Mouse (Mus musculus): ENCODE results near the gene Gad1. TPM values are rescaled to one million over a fixed set of nuclear protein-coding genes. Genes with fewer than 3 reads are reported as not detected.

Gad1 gene
- polyA plus RNA-seq, 1 experiment, result 0.69 TPM

DNA sequence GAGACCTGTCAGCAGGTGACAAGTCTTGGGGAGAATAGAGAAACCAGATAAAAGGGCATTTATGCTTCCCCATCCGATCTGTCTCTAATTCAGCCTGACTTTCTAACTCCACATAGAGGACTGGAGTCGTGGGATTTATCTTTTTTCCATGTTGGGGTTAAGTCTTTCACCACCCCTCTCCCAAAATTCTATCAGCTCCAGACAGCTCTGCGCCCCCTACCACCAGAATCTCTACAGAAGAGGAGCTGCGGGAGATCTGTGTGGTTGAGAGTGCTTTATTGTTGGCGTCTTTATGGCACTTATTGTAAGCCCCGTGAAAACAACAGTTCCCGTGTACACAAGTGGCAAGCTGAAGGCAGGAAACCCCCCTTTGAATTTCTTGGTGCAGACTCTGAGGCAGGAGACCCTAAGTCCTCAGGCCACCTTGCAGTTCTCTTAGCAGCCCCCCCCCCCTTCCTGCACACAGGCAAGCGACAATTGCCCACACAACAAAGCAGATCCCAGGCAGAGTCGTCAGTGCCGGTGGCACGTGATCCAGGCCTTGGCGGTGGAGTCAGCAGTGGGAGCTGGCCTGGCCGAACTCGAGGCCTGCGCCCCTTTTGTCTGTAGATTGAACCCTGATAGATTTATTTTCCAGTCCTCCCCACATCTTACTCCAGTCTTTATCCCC, 11.9 kb downstream of the Gad1 start:
- H3K27ac ChIP-seq (ENCODE audit: control insufficient read depth, insufficient read depth, low read depth, low read length), result no peak overlapping the region
- H3K4me3 ChIP-seq (ENCODE audit: control insufficient read depth, low read depth, low read length), result no peak overlapping the region
- peaks cover 3% of the 10 kb centered on the region for H3K27me3 ChIP-seq (ENCODE audit: control insufficient read depth, insufficient read depth, low read length)
- peaks cover 19% of the 10 kb centered on the region for H3K4me1 ChIP-seq (ENCODE audit: control insufficient read depth, insufficient read depth, low read length)
- no peaks in the 10 kb centered on the region for H3K36me3 ChIP-seq (ENCODE audit: control insufficient read depth, insufficient read depth, low read length)
- no peak for TF ChIP-seq POLR2A (IDR thresholded peaks at IDR 0.05; ENCODE audit: control insufficient read depth, low read depth, low read length)
- no peak for TF ChIP-seq CTCF (IDR thresholded peaks at IDR 0.05; ENCODE audit: control insufficient read depth, insufficient read depth, insufficient replicate concordance, low read depth, low read length)

DNA sequence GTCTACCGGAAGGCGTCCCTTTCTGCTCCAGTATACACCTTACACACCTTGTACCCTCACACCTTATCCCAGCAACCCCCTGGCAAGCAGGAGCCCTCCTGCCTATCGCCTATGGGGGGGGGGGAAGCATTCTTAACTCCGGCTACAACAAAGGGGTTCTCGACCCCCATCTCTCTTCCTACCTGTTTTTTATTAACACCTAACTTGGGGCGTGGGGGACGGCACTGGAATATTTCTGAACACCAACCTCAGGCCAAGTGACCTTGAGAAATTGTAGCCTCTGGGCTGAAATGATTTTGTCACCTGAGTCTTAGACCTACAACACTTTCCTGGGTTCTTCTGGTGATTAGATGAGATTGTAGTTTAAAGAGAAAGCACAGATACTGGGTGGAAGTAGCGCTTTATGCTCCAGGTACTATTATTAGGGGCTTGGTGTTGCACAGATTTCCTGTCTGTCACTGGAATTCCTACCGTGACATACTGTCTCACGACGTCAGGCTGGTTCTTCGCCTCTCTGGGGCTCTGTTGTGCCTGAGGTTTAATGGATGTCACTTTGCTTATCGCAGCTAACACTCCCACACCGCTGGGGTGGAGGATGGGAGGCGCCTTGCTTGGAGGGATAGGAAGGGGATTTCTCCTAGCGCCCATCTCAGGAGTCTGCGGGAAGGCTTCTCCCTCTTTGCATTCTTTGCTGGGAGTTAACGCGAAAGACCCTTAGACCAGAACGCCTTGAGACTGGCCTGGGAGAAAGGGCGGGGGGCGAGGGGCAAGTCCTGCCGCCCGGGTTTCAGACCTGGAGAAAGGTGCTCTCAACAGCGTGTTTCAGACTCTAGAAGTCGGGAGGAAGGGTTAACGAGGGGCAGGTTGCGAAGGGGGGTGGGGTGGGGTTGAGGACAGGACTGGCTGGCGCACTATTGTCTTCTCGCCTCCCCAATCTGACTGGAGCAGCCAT, 13.1 kb downstream of the Gad1 start:
- no peak overlapping the region for H3K4me3 ChIP-seq (ENCODE audit: control insufficient read depth, low read depth, low read length)
- peaks cover 19% of the 10 kb centered on the region for H3K4me1 ChIP-seq (ENCODE audit: control insufficient read depth, insufficient read depth, low read length)
- H3K27me3 ChIP-seq (ENCODE audit: control insufficient read depth, insufficient read depth, low read length), result peaks cover 2% of the 10 kb centered on the region
- TF ChIP-seq CTCF (IDR thresholded peaks at IDR 0.05; ENCODE audit: control insufficient read depth, insufficient read depth, insufficient replicate concordance, low read depth, low read length), result no peak
- TF ChIP-seq POLR2A (IDR thresholded peaks at IDR 0.05; ENCODE audit: control insufficient read depth, low read depth, low read length), result no peak
- H3K36me3 ChIP-seq (ENCODE audit: control insufficient read depth, insufficient read depth, low read length), result no peaks in the 10 kb centered on the region
- H3K27ac ChIP-seq (ENCODE audit: control insufficient read depth, insufficient read depth, low read depth, low read length), result no peak overlapping the region

DNA sequence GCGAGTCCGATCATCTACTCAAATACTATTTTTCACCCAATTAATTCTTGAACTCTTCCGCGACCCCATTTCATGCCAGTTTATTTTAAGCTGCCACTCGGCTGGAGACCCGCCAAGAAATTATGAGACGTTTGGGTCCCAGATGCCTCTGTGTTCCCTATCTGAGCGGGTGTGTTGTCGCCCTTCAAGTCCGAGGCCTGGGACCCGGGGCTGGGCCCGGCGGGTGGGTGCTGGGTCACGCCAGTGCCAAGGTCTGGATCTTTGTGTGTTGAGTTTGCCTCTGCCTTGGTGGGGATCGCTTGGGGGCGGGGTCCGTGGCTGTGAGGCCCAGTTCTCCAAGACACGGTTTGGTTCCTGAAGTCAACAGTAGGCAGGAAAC, 13.7 kb downstream of the Gad1 start:
- no peaks in the 10 kb centered on the region; the same call in none of the 2 replicates for H3K27me3 ChIP-seq (ENCODE audit: control insufficient read depth, insufficient read depth, low read length)
- no peak overlapping the region for H3K4me3 ChIP-seq (ENCODE audit: control insufficient read depth, low read depth, low read length)
- peaks cover 17% of the 10 kb centered on the region for H3K4me1 ChIP-seq (ENCODE audit: control insufficient read depth, insufficient read depth, low read length)
- TF ChIP-seq POLR2A (IDR thresholded peaks at IDR 0.05; ENCODE audit: control insufficient read depth, low read depth, low read length) (no peak), CTCF (IDR thresholded peaks at IDR 0.05; ENCODE audit: control insufficient read depth, insufficient read depth, insufficient replicate concordance, low read depth, low read length) (no peak)
- no peaks in the 10 kb centered on the region for H3K36me3 ChIP-seq (ENCODE audit: control insufficient read depth, insufficient read depth, low read length)
- H3K27ac ChIP-seq (ENCODE audit: control insufficient read depth, insufficient read depth, low read depth, low read length), result no peak overlapping the region

DNA sequence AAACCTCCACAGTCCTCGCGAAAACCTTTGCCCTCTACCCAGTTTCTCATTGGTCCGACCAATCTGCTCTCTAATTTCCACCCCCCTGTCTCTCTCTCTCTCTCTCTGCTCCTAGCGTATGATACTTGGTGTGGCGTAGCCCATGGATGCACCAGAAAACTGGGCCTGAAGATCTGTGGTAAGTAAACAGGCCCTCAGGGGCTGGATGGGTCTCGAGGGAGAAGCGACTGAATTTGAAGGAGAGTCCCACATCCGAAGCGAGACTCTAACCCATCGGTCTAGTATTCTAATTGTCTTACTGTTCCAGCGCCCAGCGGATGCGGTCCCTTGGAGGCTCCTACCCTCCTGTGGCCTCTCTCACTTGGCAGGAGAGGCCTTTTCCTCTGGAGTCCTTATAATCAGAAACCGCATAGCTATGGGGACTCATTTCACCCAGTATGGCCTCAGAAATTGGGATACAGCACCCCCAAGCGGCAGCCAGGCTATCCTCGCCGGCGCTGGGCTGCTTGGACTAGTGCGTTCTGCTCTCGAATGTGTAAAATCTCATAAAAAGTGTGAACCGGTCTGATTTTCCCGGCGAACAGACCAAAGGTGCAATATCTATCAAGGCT, 14.3 kb downstream of the Gad1 start:
- TF ChIP-seq CTCF (IDR thresholded peaks at IDR 0.05; ENCODE audit: control insufficient read depth, insufficient read depth, insufficient replicate concordance, low read depth, low read length) (no peak), POLR2A (IDR thresholded peaks at IDR 0.05; ENCODE audit: control insufficient read depth, low read depth, low read length) (no peak)
- Histone ChIP-seq H3K27ac (ENCODE audit: control insufficient read depth, insufficient read depth, low read depth, low read length) (no peak overlapping the region), H3K27me3 (ENCODE audit: control insufficient read depth, insufficient read depth, low read length) (no peaks in the 10 kb centered on the region; the same call in none of the 2 replicates), H3K4me3 (ENCODE audit: control insufficient read depth, low read depth, low read length) (no peak overlapping the region), H3K4me1 (ENCODE audit: control insufficient read depth, insufficient read depth, low read length) (peaks cover 17% of the 10 kb centered on the region), H3K36me3 (ENCODE audit: control insufficient read depth, insufficient read depth, low read length) (no peaks in the 10 kb centered on the region)

DNA sequence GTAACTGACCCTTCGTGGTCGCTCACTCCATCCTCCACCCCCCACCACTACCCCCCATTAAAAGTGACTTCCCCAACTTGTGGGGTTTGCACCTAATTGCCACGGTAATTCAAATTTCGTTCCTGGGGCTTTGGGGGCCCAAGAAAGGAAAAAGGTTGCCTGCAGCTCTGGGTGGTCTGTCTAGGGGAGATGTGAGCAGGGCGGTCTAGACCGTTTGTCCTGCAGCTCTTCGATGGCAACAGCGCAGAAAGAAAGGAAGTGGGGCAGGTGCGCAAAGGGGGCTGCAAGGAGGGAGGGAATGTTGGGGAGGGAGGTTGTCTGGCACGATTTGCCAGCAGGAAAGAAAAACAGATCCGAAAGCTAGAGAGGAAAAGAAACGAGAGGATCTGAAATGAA, 14.8 kb downstream of the Gad1 start:
- Histone ChIP-seq H3K27ac (ENCODE audit: control insufficient read depth, insufficient read depth, low read depth, low read length) (no peak overlapping the region), H3K27me3 (ENCODE audit: control insufficient read depth, insufficient read depth, low read length) (no peaks in the 10 kb centered on the region; the same call in none of the 2 replicates), H3K36me3 (ENCODE audit: control insufficient read depth, insufficient read depth, low read length) (no peaks in the 10 kb centered on the region), H3K4me1 (ENCODE audit: control insufficient read depth, insufficient read depth, low read length) (peaks cover 17% of the 10 kb centered on the region), H3K4me3 (ENCODE audit: control insufficient read depth, low read depth, low read length) (no peak overlapping the region)
- TF ChIP-seq POLR2A (IDR thresholded peaks at IDR 0.05; ENCODE audit: control insufficient read depth, low read depth, low read length) (no peak), CTCF (IDR thresholded peaks at IDR 0.05; ENCODE audit: control insufficient read depth, insufficient read depth, insufficient replicate concordance, low read depth, low read length) (no peak)

DNA sequence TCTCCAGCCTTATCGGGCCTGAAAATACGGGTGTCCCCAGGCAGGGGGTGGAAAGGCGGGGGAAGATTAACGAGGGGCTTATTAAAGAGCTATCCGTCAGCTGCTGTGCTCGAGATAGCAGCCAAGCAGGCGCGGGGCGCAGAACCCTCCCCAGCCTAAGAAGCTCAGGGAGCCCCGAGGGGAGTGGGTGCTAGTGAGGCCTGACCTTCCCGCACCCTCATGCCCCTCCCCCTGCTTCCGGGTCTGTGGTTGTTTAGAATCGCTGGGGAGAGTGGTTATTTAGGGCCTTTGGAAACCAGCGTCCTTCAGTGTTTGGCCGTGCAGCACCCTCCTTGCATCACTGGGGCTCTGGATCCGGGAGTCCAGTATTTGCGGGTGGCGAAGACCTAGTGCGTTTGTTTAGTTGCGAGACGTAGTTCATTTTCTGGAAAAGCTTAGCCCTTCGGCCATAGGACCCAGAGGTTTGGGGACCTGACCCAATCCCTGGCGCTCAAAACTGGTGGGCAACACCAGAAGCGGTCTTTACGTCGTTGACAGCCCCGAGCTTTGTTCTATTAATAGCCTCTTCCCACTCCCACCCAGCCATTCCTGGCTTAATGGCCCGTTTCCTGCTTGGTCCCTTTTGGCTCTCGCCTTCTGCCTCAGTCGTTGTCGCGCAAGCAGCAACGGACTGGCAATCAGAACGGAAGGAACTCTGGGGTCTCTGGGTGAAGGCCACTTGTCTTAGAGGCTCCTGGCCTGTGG, 15.5 kb downstream of the Gad1 start:
- Histone ChIP-seq H3K4me1 (ENCODE audit: control insufficient read depth, insufficient read depth, low read length) (peaks cover 15% of the 10 kb centered on the region), H3K27ac (ENCODE audit: control insufficient read depth, insufficient read depth, low read depth, low read length) (no peak overlapping the region)
- TF ChIP-seq POLR2A (IDR thresholded peaks at IDR 0.05; ENCODE audit: control insufficient read depth, low read depth, low read length), result no peak
- TF ChIP-seq CTCF (IDR thresholded peaks at IDR 0.05; ENCODE audit: control insufficient read depth, insufficient read depth, insufficient replicate concordance, low read depth, low read length), result no peak

More for the DNA sequence above, 15.5 kb downstream of the Gad1 start:
- no peaks in the 10 kb centered on the region for H3K36me3 ChIP-seq (ENCODE audit: control insufficient read depth, insufficient read depth, low read length)
- no peaks in the 10 kb centered on the region; the same call in none of the 2 replicates for H3K27me3 ChIP-seq (ENCODE audit: control insufficient read depth, insufficient read depth, low read length)
- no peak overlapping the region for H3K4me3 ChIP-seq (ENCODE audit: control insufficient read depth, low read depth, low read length)

All from testis, adult 2 months (tissue).